Mouse (Mus musculus) hindbrain, embryonic 16.5 days (tissue): ENCODE results near the gene Akr1d1. TPM values are rescaled to one million over a fixed set of nuclear protein-coding genes. Genes with fewer than 3 reads are reported as not detected.

Experiments used
- ATAC-seq: fragments of 200-750 bp; cut with Nextera tagmentation; 2 replicates; pipeline ENCODE4 v1.8.0; 2017; ENCODE audit warnings: moderate TSS enrichment, moderate library complexity
- H3K27ac ChIP-seq: fragments of 300-500 bp; sonication (generic); 2 replicates; pipeline ENCODE4 v1.5.1; 2014; ENCODE audit warnings: low read depth, mild to moderate bottlenecking, control low read depth, low read length, moderate library complexity
- H3K27me3 ChIP-seq: fragments of 300-500 bp; sonication (generic); replicated peaks from 2 replicates; pipeline ENCODE4 v1.6.1; 2014; ENCODE audit warnings: low read length; ENCODE audit not compliant: control insufficient read depth, insufficient read depth
- H3K36me3 ChIP-seq: fragments of 300-500 bp; sonication (generic); 2 replicates; pipeline ENCODE4 v1.6.1; 2014; ENCODE audit warnings: mild to moderate bottlenecking, low read length, moderate library complexity, mixed read lengths; ENCODE audit not compliant: control insufficient read depth, insufficient read depth
- H3K4me1 ChIP-seq: fragments of 300-500 bp; sonication (generic); 2 replicates; pipeline ENCODE4 v1.6.1; 2014; ENCODE audit warnings: low read depth, low read length; ENCODE audit not compliant: control insufficient read depth, insufficient read depth
- H3K4me2 ChIP-seq: fragments of 300-500 bp; sonication (generic); 2 replicates; pipeline ENCODE4 v1.6.1; 2014; ENCODE audit warnings: mild to moderate bottlenecking, low read length, control low read depth, moderate library complexity
- H3K4me3 ChIP-seq: fragments of 300-500 bp; sonication (generic); 2 replicates; pipeline ENCODE4 v1.5.1; 2014; ENCODE audit warnings: mild to moderate bottlenecking, low read length, control low read depth, moderate library complexity
- H3K9ac ChIP-seq: fragments of 300-500 bp; sonication (generic); 2 replicates; pipeline ENCODE4 v1.6.1; 2014; ENCODE audit warnings: low read depth, mild to moderate bottlenecking, control low read depth, low read length, moderate library complexity
- H3K9me3 ChIP-seq: fragments of 300-500 bp; sonication (generic); 2 replicates; pipeline ENCODE4 v1.6.1; 2014; ENCODE audit warnings: mild to moderate bottlenecking, low read length, moderate library complexity; ENCODE audit not compliant: control insufficient read depth
- WGBS: fragments of 180-500 bp; shearing (Covaris S2); extraction: QIAGEN DNeasy Blood & Tissue Kit; methylation state at CpG from one replicate; pipeline ENCODE4 v1.1.7; 2014; 5-methylcytosine and 5-hydroxymethylcytosine counted together
- polyA plus RNA-seq: library from polyadenylated mRNA; unstranded; fragments of >200 nt; fragmentation: Nextera tagmentation; extraction: Ambion mirVana; gene quantifications from 2 replicates; pipeline ENCODE4 v1.2.1, GENCODE M21; 2015

Akr1d1 gene
- polyA plus RNA-seq, 1 experiment from 2014 or later = not detected

- H3K4me1 ChIP-seq = no peaks in the 10 kb centered on the region
- ATAC-seq = no peak
- no peaks in the 10 kb centered on the region for H3K36me3 ChIP-seq
- no peak overlapping the region for H3K27ac ChIP-seq
- no peak overlapping the region for H3K9ac ChIP-seq
- H3K4me2 ChIP-seq = no peak overlapping the region
- H3K27me3 ChIP-seq = no peaks in the 10 kb centered on the region
- no peak overlapping the region for H3K4me3 ChIP-seq
- WGBS = 60% methylated on average over 9 of the region's 9 CpGs
- no peaks in the 10 kb centered on the region for H3K9me3 ChIP-seq
These were observed 73.1 kb downstream of the Akr1d1 start for GRCm38 (mm10) chr6:37602857-37603765.

GRCm38 (mm10) chr6:37604178-37604883 lies 74.4 kb downstream of the Akr1d1 start:
- H3K4me2 ChIP-seq = no peak overlapping the region
- no peak overlapping the region for H3K9ac ChIP-seq
- 77% methylated on average over 4 of the region's 4 CpGs for WGBS
- no peak for ATAC-seq
- no peaks in the 10 kb centered on the region for H3K36me3 ChIP-seq
- no peaks in the 10 kb centered on the region for H3K27me3 ChIP-seq
- no peaks in the 10 kb centered on the region for H3K4me1 ChIP-seq
- H3K27ac ChIP-seq = no peak overlapping the region
- no peaks in the 10 kb centered on the region for H3K9me3 ChIP-seq
- no peak overlapping the region for H3K4me3 ChIP-seq

DNA sequence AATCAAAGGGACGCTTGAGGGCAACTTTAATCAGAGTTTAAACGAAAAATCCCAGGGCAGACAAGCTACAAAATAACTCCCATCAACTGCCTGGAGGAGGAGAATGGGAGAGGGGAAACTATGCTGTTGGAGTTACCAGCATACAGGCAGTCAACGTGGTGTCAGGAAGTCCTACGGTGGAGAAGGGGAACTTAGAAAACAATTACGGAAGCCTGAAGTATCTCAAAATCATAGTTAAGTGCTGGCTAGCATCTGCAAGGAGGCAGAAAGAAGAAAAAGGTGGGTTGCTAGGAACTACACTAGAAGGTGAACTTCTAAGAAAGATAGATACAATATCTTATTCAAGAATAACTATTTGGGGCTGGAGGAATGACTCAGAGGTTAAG lies 74.9 kb downstream of the Akr1d1 start:
- no peak overlapping the region for H3K27ac ChIP-seq
- H3K4me1 ChIP-seq = no peaks in the 10 kb centered on the region
- H3K27me3 ChIP-seq = no peaks in the 10 kb centered on the region
- no peak for ATAC-seq
- H3K4me3 ChIP-seq = no peak overlapping the region
- no peaks in the 10 kb centered on the region for H3K9me3 ChIP-seq
- 69% methylated on average over 5 of the region's 5 CpGs for WGBS
- no peaks in the 10 kb centered on the region for H3K36me3 ChIP-seq
- H3K9ac ChIP-seq = no peak overlapping the region
- no peak overlapping the region for H3K4me2 ChIP-seq

- Histone ChIP-seq H3K27ac (no peak overlapping the region), H3K9ac (no peak overlapping the region), H3K4me1 (no peaks in the 10 kb centered on the region), H3K9me3 (no peaks in the 10 kb centered on the region), H3K4me3 (no peak overlapping the region), H3K36me3 (no peaks in the 10 kb centered on the region), H3K27me3 (no peaks in the 10 kb centered on the region), H3K4me2 (no peak overlapping the region)
- ATAC-seq = no peak
- WGBS = 71% methylated on average over 3 of the region's 3 CpGs
These were observed 77.7 kb downstream of the Akr1d1 start for GRCm38 (mm10) chr6:37607511-37608289.

GRCm38 (mm10) chr6:37612603-37613284 lies 82.8 kb downstream of the Akr1d1 start:
- Histone ChIP-seq H3K4me1 (no peaks in the 10 kb centered on the region), H3K27ac (no peak overlapping the region), H3K4me2 (no peak overlapping the region), H3K9ac (no peak overlapping the region), H3K4me3 (no peak overlapping the region), H3K27me3 (no peaks in the 10 kb centered on the region), H3K36me3 (no peaks in the 10 kb centered on the region), H3K9me3 (no peaks in the 10 kb centered on the region)
- WGBS = 94% methylated on average over 6 of the region's 6 CpGs
- no peak for ATAC-seq

GRCm38 (mm10) chr6:37615490-37615889 lies 85.5 kb downstream of the Akr1d1 start:
- Histone ChIP-seq H3K9me3 (no peaks in the 10 kb centered on the region), H3K4me3 (no peak overlapping the region), H3K27me3 (no peaks in the 10 kb centered on the region), H3K27ac (no peak overlapping the region), H3K9ac (no peak overlapping the region), H3K36me3 (no peaks in the 10 kb centered on the region), H3K4me1 (no peaks in the 10 kb centered on the region), H3K4me2 (no peak overlapping the region)
- WGBS = 94% methylated on average over 2 of the region's 2 CpGs
- ATAC-seq = no peak

GRCm38 (mm10) chr6:37616136-37616535 lies 86.2 kb downstream of the Akr1d1 start:
- WGBS = 96% methylated on average over 7 of the region's 7 CpGs

GRCm38 (mm10) chr6:37617431-37618011 lies 87.5 kb downstream of the Akr1d1 start:
- Histone ChIP-seq H3K27me3 (no peaks in the 10 kb centered on the region), H3K27ac (no peak overlapping the region), H3K9ac (no peak overlapping the region), H3K9me3 (no peaks in the 10 kb centered on the region), H3K4me3 (no peak overlapping the region), H3K4me1 (no peaks in the 10 kb centered on the region), H3K4me2 (no peak overlapping the region), H3K36me3 (no peaks in the 10 kb centered on the region)
- WGBS = 67% methylated on average over 10 of the region's 10 CpGs
- ATAC-seq = no peak

More at GRCm38 (mm10) chr6:37616136-37616535, 86.2 kb downstream of the Akr1d1 start:
- Histone ChIP-seq H3K4me3 (no peak overlapping the region), H3K27me3 (no peaks in the 10 kb centered on the region), H3K9me3 (no peaks in the 10 kb centered on the region), H3K4me2 (no peak overlapping the region), H3K9ac (no peak overlapping the region), H3K36me3 (no peaks in the 10 kb centered on the region), H3K4me1 (no peaks in the 10 kb centered on the region), H3K27ac (no peak overlapping the region)
- ATAC-seq = no peak
